In the genomic region with DNA sequence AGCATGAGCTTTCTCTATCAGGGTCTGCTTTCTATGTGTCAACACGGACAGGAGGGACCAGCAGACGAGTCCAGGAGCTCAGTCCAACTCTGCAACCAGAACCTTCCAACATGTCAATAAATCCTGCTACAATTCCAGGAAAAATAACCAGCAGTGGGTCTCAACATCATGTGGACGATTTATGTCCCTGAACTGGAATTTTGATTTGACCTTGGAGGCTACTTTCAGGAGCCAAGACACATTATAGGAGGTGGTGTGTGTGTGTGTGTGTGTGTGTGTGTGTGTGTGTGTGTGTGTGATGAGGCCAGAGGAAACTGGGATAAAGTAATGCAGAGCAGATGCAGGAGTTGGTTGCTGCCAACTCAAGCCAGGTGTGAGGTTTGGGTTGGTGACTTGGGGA, we compare ENCODE assay signal across 18 mouse cellular contexts.
A peak's percentile ranks its signal among the peaks of the same experiment; 100 is the strongest.
DNase-seq lines count a peak whose midpoint lies in the region; ATAC-seq and TF ChIP-seq lines count a peak whose summit lies in the region.
"Had no signal": no experiment of that assay in that cellular context is flagged by ENCODE, and none has a peak within 500 bp of the region (broad histone marks: within the 10 kb centered on the region; RNA-seq: fewer than 3 reads in every experiment).

No protein-coding gene starts in this region.

- DNase-seq in heart, postnatal 0 days (ENCODE audit: low spot score) = no peak
- DNase-seq in lung, embryonic 14.5 days = no peak
- DNase-seq in lung, adult 18-20 months = no peak
- no peak for DNase-seq in cerebellum, adult 11 months
- DNase-seq in adrenal gland, postnatal 14 days = no peak
- DNase-seq: adrenal gland, adult 8-10 months; cerebellum, adult 2 months; liver; lung, adult 2 months; right cerebral cortex, adult 18-20 months; spleen, adult 18-20 months had no signal

- H3K27me3 ChIP-seq in heart, postnatal 0 days (ENCODE audit: control insufficient read depth, insufficient read depth, low read length) = no peaks in the 10 kb centered on the region
- H3K27me3 ChIP-seq in heart, embryonic 11.5 days (ENCODE audit: control insufficient read depth, insufficient read depth, low read length) = no peaks in the 10 kb centered on the region
- H3K27me3 ChIP-seq in lung, embryonic 14.5 days (ENCODE audit: insufficient read depth, low read length) = no peaks in the 10 kb centered on the region
- no peaks in the 10 kb centered on the region for H3K27me3 ChIP-seq in limb, embryonic 12.5 days
- H3K27me3 ChIP-seq: midbrain, embryonic 15.5 days had no signal

- peak overlapping the region; percentile 63; the same call in 1 of the 2 replicates for H3K27ac ChIP-seq in heart, postnatal 0 days (ENCODE audit: low read depth)
- no peak overlapping the region for H3K27ac ChIP-seq in heart, embryonic 11.5 days (ENCODE audit: low read depth, low read length)
- peak overlapping the region; percentile 63; the same call in 1 of the 2 replicates for H3K27ac ChIP-seq in lung, embryonic 14.5 days (ENCODE audit: low read depth)
- peak overlapping the region; percentile 87 for H3K27ac ChIP-seq in limb, embryonic 12.5 days
- H3K27ac ChIP-seq: layer of hippocampus, adult 2 months; midbrain, embryonic 15.5 days had no signal

- TF ChIP-seq EP300 in heart, postnatal 0 days (IDR thresholded peaks at IDR 0.05; ENCODE audit: low read depth) = no peak

- no peak overlapping the region for H3K4me2 ChIP-seq in heart, postnatal 0 days (ENCODE audit: low read depth, low read length)
- H3K4me2 ChIP-seq in heart, embryonic 11.5 days = no peak overlapping the region
- no peak overlapping the region for H3K4me2 ChIP-seq in lung, embryonic 14.5 days
- no peak overlapping the region for H3K4me2 ChIP-seq in limb, embryonic 12.5 days
- H3K4me2 ChIP-seq: midbrain, embryonic 15.5 days had no signal

- WGBS in heart, postnatal 0 days = 49% methylated on average over 3 of the region's 3 CpGs
- WGBS in heart, embryonic 11.5 days (ENCODE audit: insufficient replicate concordance) = 45% methylated on average over 3 of the region's 3 CpGs
- WGBS in lung, embryonic 14.5 days = 45% methylated on average over 3 of the region's 3 CpGs
- WGBS in limb, embryonic 12.5 days = 34% methylated on average over 3 of the region's 3 CpGs

- H3K4me1 ChIP-seq in heart, postnatal 0 days (ENCODE audit: control insufficient read depth, insufficient read depth) = no peaks in the 10 kb centered on the region
- H3K4me1 ChIP-seq in heart, embryonic 11.5 days (ENCODE audit: control insufficient read depth, insufficient read depth, low read length) = peaks cover 15% of the 10 kb centered on the region
- H3K4me1 ChIP-seq in lung, embryonic 14.5 days (ENCODE audit: insufficient read depth) = peaks cover 14% of the 10 kb centered on the region
- H3K4me1 ChIP-seq in limb, embryonic 12.5 days (replicated peaks) = peaks cover 67% of the 10 kb centered on the region

- no peak for TF ChIP-seq CTCF in heart, postnatal 0 days (IDR thresholded peaks at IDR 0.05; ENCODE audit: low read depth)
- no peak for TF ChIP-seq CTCF in lung, embryonic 14.5 days (IDR thresholded peaks at IDR 0.05; ENCODE audit: low read depth)

- H3K9ac ChIP-seq in heart, postnatal 0 days (replicated peaks; ENCODE audit: low read depth, low read length) = no peak overlapping the region
- H3K9ac ChIP-seq in heart, embryonic 11.5 days (ENCODE audit: low read depth, low read length) = no peak overlapping the region
- no peak overlapping the region for H3K9ac ChIP-seq in lung, embryonic 14.5 days
- H3K9ac ChIP-seq in limb, embryonic 12.5 days (replicated peaks) = no peak overlapping the region
- H3K9ac ChIP-seq: midbrain, embryonic 15.5 days had no signal

- no peaks in the 10 kb centered on the region for H3K9me3 ChIP-seq in heart, postnatal 0 days (replicated peaks; ENCODE audit: control insufficient read depth, low read length)
- H3K9me3 ChIP-seq in heart, embryonic 11.5 days (replicated peaks; ENCODE audit: control insufficient read depth, low read length) = no peaks in the 10 kb centered on the region
- H3K9me3 ChIP-seq in lung, embryonic 14.5 days (ENCODE audit: low read depth, low read length) = no peaks in the 10 kb centered on the region
- no peaks in the 10 kb centered on the region for H3K9me3 ChIP-seq in limb, embryonic 12.5 days
- H3K9me3 ChIP-seq: midbrain, embryonic 15.5 days had no signal

- ATAC-seq in heart, postnatal 0 days (ENCODE audit: insufficient read depth, low read depth) = peak; percentile 24; the same call in 1 of the 2 replicates
- ATAC-seq in heart, embryonic 11.5 days (replicated peaks; ENCODE audit: insufficient number of reproducible peaks, low FRiP score, low TSS enrichment) = no peak
- no peak for ATAC-seq in lung, embryonic 14.5 days (ENCODE audit: insufficient read depth)
- ATAC-seq in limb, embryonic 12.5 days (ENCODE audit: insufficient number of reproducible peaks, insufficient read depth, low FRiP score, low TSS enrichment, low read depth) = no peak
- ATAC-seq: CD4-positive, CD25-positive, alpha-beta regulatory T cell, adult 4 months; forebrain, embryonic 14.5 days; inflammation-experienced regulatory T-cells, adult 6 months; midbrain, embryonic 15.5 days had no signal

- no peak overlapping the region for H3K4me3 ChIP-seq in heart, postnatal 0 days (ENCODE audit: low read depth, low read length)
- H3K4me3 ChIP-seq in heart, embryonic 11.5 days (ENCODE audit: low read depth, low read length) = no peak overlapping the region
- H3K4me3 ChIP-seq in lung, embryonic 14.5 days (ENCODE audit: low read depth, low read length) = no peak overlapping the region
- no peak overlapping the region for H3K4me3 ChIP-seq in limb, embryonic 12.5 days (replicated peaks)
- H3K4me3 ChIP-seq: layer of hippocampus, adult 2 months; midbrain, embryonic 15.5 days had no signal

- H3K36me3 ChIP-seq in heart, postnatal 0 days (replicated peaks; ENCODE audit: control insufficient read depth, insufficient read depth, low read length) = no peaks in the 10 kb centered on the region
- H3K36me3 ChIP-seq in heart, embryonic 11.5 days (ENCODE audit: control insufficient read depth, insufficient read depth, low read length) = no peaks in the 10 kb centered on the region
- H3K36me3 ChIP-seq in lung, embryonic 14.5 days (ENCODE audit: insufficient read depth) = no peaks in the 10 kb centered on the region
- no peaks in the 10 kb centered on the region for H3K36me3 ChIP-seq in limb, embryonic 12.5 days
- H3K36me3 ChIP-seq: midbrain, embryonic 15.5 days had no signal
